Mouse (Mus musculus) midbrain, embryonic 11.5 days (tissue): ENCODE measurements at regions not wholly inside any gene's neighbourhood (a gene's known extent, or its start where the extent isn't known, plus 50 kb on each side); places are given as distances from the start of the nearest gene placed in this dataset.

Source experiments
- ATAC-seq: fragments of 200-750 bp; cut with Nextera tagmentation; 2 replicates; pipeline ENCODE4 v1.8.0; 2017; ENCODE audit warnings: moderate TSS enrichment, moderate library complexity; ENCODE audit not compliant: low FRiP score
- DNase-seq: peaks from one replicate; pipeline ENCODE4 v3.0.0; 2015; ENCODE audit warnings: low spot score; ENCODE audit errors: missing footprints
- H3K27ac ChIP-seq: fragments of 300-500 bp; sonication (generic); 2 replicates; pipeline ENCODE4 v1.5.1; 2014; ENCODE audit warnings: low read depth, low read length
- H3K27me3 ChIP-seq: fragments of 300-500 bp; sonication (generic); 2 replicates; pipeline ENCODE4 v1.6.1; 2014; ENCODE audit warnings: mild to moderate bottlenecking, low read length, moderate library complexity, mixed read lengths; ENCODE audit not compliant: control insufficient read depth, insufficient read depth
- H3K36me3 ChIP-seq: fragments of 300-500 bp; sonication (generic); 2 replicates; pipeline ENCODE4 v1.6.1; 2014; ENCODE audit warnings: mild to moderate bottlenecking, low read length, moderate library complexity, mixed read lengths; ENCODE audit not compliant: control insufficient read depth, insufficient read depth
- H3K4me1 ChIP-seq: fragments of 300-500 bp; sonication (generic); 2 replicates; pipeline ENCODE4 v1.6.1; 2014; ENCODE audit warnings: low read length; ENCODE audit not compliant: control insufficient read depth, insufficient read depth
- H3K4me2 ChIP-seq: fragments of 300-500 bp; sonication (generic); 2 replicates; pipeline ENCODE4 v1.6.1; 2014; ENCODE audit warnings: mild to moderate bottlenecking, moderate library complexity
- H3K4me3 ChIP-seq: fragments of 300-500 bp; sonication (generic); 2 replicates; pipeline ENCODE4 v1.5.1; 2014; ENCODE audit warnings: low read depth, low read length
- H3K9ac ChIP-seq: fragments of 300-500 bp; sonication (generic); 2 replicates; pipeline ENCODE4 v1.6.1; 2014; ENCODE audit warnings: low read length
- H3K9me3 ChIP-seq: fragments of 300-500 bp; sonication (generic); 2 replicates; pipeline ENCODE4 v1.6.1; 2016; ENCODE audit warnings: low read length; ENCODE audit not compliant: control insufficient read depth
- WGBS: fragments of 180-500 bp; shearing (Covaris S2); extraction: QIAGEN DNeasy Blood & Tissue Kit; methylation state at CpG from one replicate; pipeline ENCODE4 v1.1.7; 2014; 5-methylcytosine and 5-hydroxymethylcytosine counted together

GRCm38 (mm10) chr11:17458946-17459345 lies 201.6 kb downstream of the C1d start:
- H3K4me1 ChIP-seq = peaks cover 5% of the 10 kb centered on the region; the same call in 1 of the 2 replicates
- 71% methylated on average over 4 of the region's 4 CpGs for WGBS
- DNase-seq = no peak
- no peak overlapping the region for H3K4me2 ChIP-seq
- no peak overlapping the region for H3K27ac ChIP-seq
- H3K27me3 ChIP-seq = no peaks in the 10 kb centered on the region
- no peak overlapping the region for H3K4me3 ChIP-seq
- no peaks in the 10 kb centered on the region for H3K9me3 ChIP-seq
- no peak for ATAC-seq
- no peaks in the 10 kb centered on the region for H3K36me3 ChIP-seq
- H3K9ac ChIP-seq = no peak overlapping the region

GRCm38 (mm10) chr11:17460024-17460919 lies 202.9 kb downstream of the C1d start:
- no peak overlapping the region for H3K27ac ChIP-seq
- H3K27me3 ChIP-seq = no peaks in the 10 kb centered on the region
- H3K9me3 ChIP-seq = no peaks in the 10 kb centered on the region
- H3K4me3 ChIP-seq = no peak overlapping the region
- H3K9ac ChIP-seq = no peak overlapping the region
- H3K4me2 ChIP-seq = peak overlapping the region; percentile 12; the same call in 1 of the 2 replicates
- no peaks in the 10 kb centered on the region for H3K36me3 ChIP-seq
- peak; percentile 68 for ATAC-seq
- DNase-seq = peak; percentile 93
- 11% methylated on average over 11 of the region's 11 CpGs for WGBS
- peaks cover 5% of the 10 kb centered on the region; the same call in 1 of the 2 replicates for H3K4me1 ChIP-seq

- WGBS = 16% methylated on average over 13 of the region's 13 CpGs
- no peak for ATAC-seq
- peaks cover 5% of the 10 kb centered on the region; the same call in 1 of the 2 replicates for H3K4me1 ChIP-seq
- no peak overlapping the region for H3K27ac ChIP-seq
- peak overlapping the region; percentile 12; the same call in 1 of the 2 replicates for H3K4me2 ChIP-seq
- H3K9ac ChIP-seq = no peak overlapping the region
- H3K4me3 ChIP-seq = no peak overlapping the region
- H3K36me3 ChIP-seq = no peaks in the 10 kb centered on the region
- no peaks in the 10 kb centered on the region for H3K9me3 ChIP-seq
- peak; percentile 89 for DNase-seq
- no peaks in the 10 kb centered on the region for H3K27me3 ChIP-seq
Observed at GRCm38 (mm10) chr11:17460920-17461279, 203.5 kb downstream of the C1d start.

GRCm38 (mm10) chr11:17461701-17462100 lies 204.3 kb downstream of the C1d start:
- no peaks in the 10 kb centered on the region for H3K27me3 ChIP-seq
- 95% methylated on average over 1 of the region's 1 CpGs for WGBS
- H3K4me2 ChIP-seq = no peak overlapping the region
- H3K36me3 ChIP-seq = no peaks in the 10 kb centered on the region
- no peak for DNase-seq
- H3K27ac ChIP-seq = no peak overlapping the region
- no peak overlapping the region for H3K9ac ChIP-seq
- H3K4me1 ChIP-seq = peaks cover 5% of the 10 kb centered on the region; the same call in 1 of the 2 replicates
- H3K4me3 ChIP-seq = no peak overlapping the region
- ATAC-seq = no peak
- no peaks in the 10 kb centered on the region for H3K9me3 ChIP-seq

GRCm38 (mm10) chr11:17464875-17465274 lies 207.5 kb downstream of the C1d start:
- no peak overlapping the region for H3K9ac ChIP-seq

GRCm38 (mm10) chr11:17468431-17469165 lies 211.2 kb downstream of the C1d start:
- H3K27ac ChIP-seq = no peak overlapping the region
- no peaks in the 10 kb centered on the region for H3K27me3 ChIP-seq
- no peak overlapping the region for H3K4me2 ChIP-seq
- 90% methylated on average over 2 of the region's 2 CpGs for WGBS
- H3K4me3 ChIP-seq = no peak overlapping the region
- no peaks in the 10 kb centered on the region for H3K36me3 ChIP-seq
- no peak overlapping the region for H3K9ac ChIP-seq
- no peaks in the 10 kb centered on the region for H3K4me1 ChIP-seq
- ATAC-seq = no peak
- H3K9me3 ChIP-seq = no peaks in the 10 kb centered on the region
- no peak for DNase-seq

More at GRCm38 (mm10) chr11:17464875-17465274, 207.5 kb downstream of the C1d start:
- DNase-seq (no peak), ATAC-seq (0 out of 2 replicates have a peak, but pooled peaks have one; percentile 41)
- no peaks in the 10 kb centered on the region for H3K36me3 ChIP-seq
- H3K4me3 ChIP-seq = no peak overlapping the region
- H3K27ac ChIP-seq = no peak overlapping the region
- H3K4me2 ChIP-seq = no peak overlapping the region
- 62% methylated on average over 2 of the region's 2 CpGs for WGBS
- peaks cover 5% of the 10 kb centered on the region; the same call in 1 of the 2 replicates for H3K4me1 ChIP-seq
- no peaks in the 10 kb centered on the region for H3K9me3 ChIP-seq
- H3K27me3 ChIP-seq = no peaks in the 10 kb centered on the region

- Histone ChIP-seq H3K27ac (no peak overlapping the region), H3K4me1 (no peaks in the 10 kb centered on the region), H3K36me3 (no peaks in the 10 kb centered on the region), H3K9me3 (no peaks in the 10 kb centered on the region), H3K4me3 (no peak overlapping the region), H3K4me2 (no peak overlapping the region), H3K9ac (no peak overlapping the region), H3K27me3 (no peaks in the 10 kb centered on the region)
- no peak for DNase-seq
- ATAC-seq = no peak
- WGBS = 82% methylated on average over 4 of the region's 4 CpGs
Observed at GRCm38 (mm10) chr11:17481436-17481996, 224.1 kb downstream of the C1d start.

- 78% methylated on average over 3 of the region's 3 CpGs for WGBS
- ATAC-seq (no peak), DNase-seq (no peak)
- Histone ChIP-seq H3K9ac (no peak overlapping the region), H3K27ac (no peak overlapping the region), H3K27me3 (no peaks in the 10 kb centered on the region), H3K4me1 (no peaks in the 10 kb centered on the region), H3K36me3 (no peaks in the 10 kb centered on the region), H3K9me3 (no peaks in the 10 kb centered on the region), H3K4me2 (no peak overlapping the region), H3K4me3 (no peak overlapping the region)
Observed at GRCm38 (mm10) chr11:17483849-17484441, 226.6 kb downstream of the C1d start.
